Mouse (Mus musculus) central nervous system, embryonic 11.5 days (tissue): Measurements from ENCODE around the gene Trim33. TPM values are rescaled to one million over a fixed set of nuclear protein-coding genes. Genes with fewer than 3 reads are reported as not detected.

Source experiments
- polyA plus RNA-seq: library from polyadenylated mRNA; depleted of rRNA; stranded (reverse); fragments of >200 nt; gene quantifications from 2 replicates; pipeline ENCODE4 v1.2.3, GENCODE M21; 2012; rRNA removed

Gene Trim33
- 18.1 and 30.2 TPM in 2 replicates for polyA plus RNA-seq

GRCm38 (mm10) chr3:103279182-103280149 is at the start of gene Trim33:
TSS of gene Trim33 (plus strand) at chr3:103279293.

Other genes with a start within 250 kb of the Trim33 start
- gene Nras, start 221.0 kb upstream of the Trim33 start, polyA plus RNA-seq: 113 and 140 TPM in 2 replicates
- 0.12 and 1.6 TPM in 2 replicates for gene Ampd1, start 205.3 kb upstream of the Trim33 start, polyA plus RNA-seq
- 2.1 and 3.2 TPM in 2 replicates for gene Dennd2c, start 176.7 kb upstream of the Trim33 start, polyA plus RNA-seq
- 179 and 182 TPM in 2 replicates for gene Bcas2, start 107.6 kb upstream of the Trim33 start, polyA plus RNA-seq